Mouse (Mus musculus) cerebellum, adult 9-10 months (tissue): ENCODE results near the gene Sigirr.
A peak's percentile ranks its signal among the peaks of the same experiment; 100 is the strongest.

ENCODE experiments used
- DNase-seq: peaks from one replicate; pipeline ENCODE4 v3.0.0; 2022

Sigirr gene

GRCm38 (mm10) chr7:141096021-141096420, 4.4 kb downstream of the Sigirr start:
- no peak for DNase-seq

GRCm38 (mm10) chr7:141094487-141095205, 5.7 kb downstream of the Sigirr start:
- DNase-seq: no peak

GRCm38 (mm10) chr7:141093950-141094349, 6.4 kb downstream of the Sigirr start:
- DNase-seq: no peak

GRCm38 (mm10) chr7:141092051-141092735, 8.2 kb downstream of the Sigirr start:
- DNase-seq: peak; percentile 82

- no peak for DNase-seq
Measured at GRCm38 (mm10) chr7:141090228-141090627, 10.1 kb downstream of the Sigirr start.

GRCm38 (mm10) chr7:141088473-141088872, 11.9 kb downstream of the Sigirr start:
- no peak for DNase-seq

- DNase-seq: no peak
Measured at GRCm38 (mm10) chr7:141087894-141088293, 12.5 kb downstream of the Sigirr start.

GRCm38 (mm10) chr7:141079481-141080449, 20.6 kb downstream of the Sigirr start:
- no peak for DNase-seq

- DNase-seq: no peak
Measured at GRCm38 (mm10) chr7:141078876-141079275, 21.5 kb downstream of the Sigirr start.

- no peak for DNase-seq
Measured at GRCm38 (mm10) chr7:141077841-141078240, 22.5 kb downstream of the Sigirr start, which contains the start of gene Pkp3. Pkp3 (plus strand) TSS chr7:141078218.

GRCm38 (mm10) chr7:141073782-141074181, 26.6 kb downstream of the Sigirr start:
- no peak for DNase-seq

GRCm38 (mm10) chr7:141072017-141072745, 28.2 kb downstream of the Sigirr start:
- DNase-seq: no peak

- peak; percentile 79 for DNase-seq
Measured at GRCm38 (mm10) chr7:141070058-141070862, 30.1 kb downstream of the Sigirr start.

- no peak for DNase-seq
Measured at GRCm38 (mm10) chr7:141068351-141068750, 32.0 kb downstream of the Sigirr start.

- no peak for DNase-seq
Measured at GRCm38 (mm10) chr7:141064576-141064975, 35.8 kb downstream of the Sigirr start.

- no peak for DNase-seq
Measured at GRCm38 (mm10) chr7:141064175-141064574, 36.2 kb downstream of the Sigirr start.

GRCm38 (mm10) chr7:141063353-141063752, 37.0 kb downstream of the Sigirr start:
- no peak for DNase-seq

GRCm38 (mm10) chr7:141062525-141062924, 37.8 kb downstream of the Sigirr start:
- peak; percentile 75 for DNase-seq

- peak; percentile 71 for DNase-seq
Measured at GRCm38 (mm10) chr7:141061269-141061692, 39.1 kb downstream of the Sigirr start.

- DNase-seq: peak; percentile 94
Measured at GRCm38 (mm10) chr7:141060426-141061242, 39.7 kb downstream of the Sigirr start, which contains the start of gene B4galnt4. B4galnt4 (plus strand) TSS chr7:141061104.
